Mouse (Mus musculus): ENCODE measurements at regions not wholly inside any gene's neighbourhood (a gene's known extent, or its start where the extent isn't known, plus 50 kb on each side); places are given as distances from the start of the nearest gene placed in this dataset.

GRCm38 (mm10) chr6:143530372-143531224, 363.6 kb downstream of the Etnk1 start:
- in situ Hi-C loops (cut with MboI; ENCODE audit: unreplicated experiment in 2 of 2): no loop called here

- in situ Hi-C loops (cut with MboI; ENCODE audit: unreplicated experiment in 2 of 2): no loop called here
Measured at GRCm38 (mm10) chr6:143531477-143531876, 364.5 kb downstream of the Etnk1 start.

- in situ Hi-C loops (cut with MboI; ENCODE audit: unreplicated experiment in 2 of 2): no loop called here
Measured at GRCm38 (mm10) chr6:143532380-143532779, 365.4 kb downstream of the Etnk1 start.

GRCm38 (mm10) chr6:143535265-143535664, 368.2 kb downstream of the Etnk1 start:
- in situ Hi-C loops (cut with MboI; ENCODE audit: unreplicated experiment in 2 of 2): no loop called here

- in situ Hi-C loops (cut with MboI; ENCODE audit: unreplicated experiment in 2 of 2): no loop called here
Measured at GRCm38 (mm10) chr6:143535726-143536125, 368.7 kb downstream of the Etnk1 start.

GRCm38 (mm10) chr6:143536525-143537293, 369.7 kb downstream of the Etnk1 start:
- in situ Hi-C loops (cut with MboI; ENCODE audit: unreplicated experiment in 2 of 2): no loop called here

GRCm38 (mm10) chr6:143547406-143547903, 380.4 kb downstream of the Etnk1 start:
- in situ Hi-C loops (cut with MboI; ENCODE audit: unreplicated experiment in 2 of 2): no loop called here

GRCm38 (mm10) chr6:143554946-143555345, 387.9 kb downstream of the Etnk1 start:
- in situ Hi-C loops (cut with MboI; ENCODE audit: unreplicated experiment in 2 of 2): no loop called here

GRCm38 (mm10) chr6:143558046-143558884, 391.2 kb downstream of the Etnk1 start:
- in situ Hi-C loops (cut with MboI; ENCODE audit: unreplicated experiment in 2 of 2): no loop called here

GRCm38 (mm10) chr6:143559316-143559715, 392.3 kb downstream of the Etnk1 start:
- in situ Hi-C loops (cut with MboI; ENCODE audit: unreplicated experiment in 2 of 2): no loop called here

- in situ Hi-C loops (cut with MboI; ENCODE audit: unreplicated experiment in 2 of 2): no loop called here
Measured at GRCm38 (mm10) chr6:143561316-143562088, 394.5 kb downstream of the Etnk1 start.

- in situ Hi-C loops (cut with MboI; ENCODE audit: unreplicated experiment in 2 of 2): no loop called here
Measured at GRCm38 (mm10) chr6:143571356-143572115, 404.5 kb downstream of the Etnk1 start.

- in situ Hi-C loops (cut with MboI; ENCODE audit: unreplicated experiment in 2 of 2): no loop called here
Measured at GRCm38 (mm10) chr6:143579223-143579622, 412.2 kb downstream of the Etnk1 start.

GRCm38 (mm10) chr6:143589666-143590065, 422.6 kb downstream of the Etnk1 start:
- in situ Hi-C loops (cut with MboI; ENCODE audit: unreplicated experiment in 2 of 2): no loop called here

- in situ Hi-C loops (cut with MboI; ENCODE audit: unreplicated experiment in 2 of 2): no loop called here
Measured at GRCm38 (mm10) chr6:143590231-143590630, 423.2 kb downstream of the Etnk1 start.

GRCm38 (mm10) chr6:143592490-143592889, 425.5 kb downstream of the Etnk1 start:
- in situ Hi-C loops (cut with MboI; ENCODE audit: unreplicated experiment in 2 of 2): no loop called here

- in situ Hi-C loops (cut with MboI; ENCODE audit: unreplicated experiment in 2 of 2): no loop called here
Measured at GRCm38 (mm10) chr6:143595486-143595885, 428.5 kb downstream of the Etnk1 start.

GRCm38 (mm10) chr6:143597414-143597813, 430.4 kb downstream of the Etnk1 start:
- in situ Hi-C loops (cut with MboI; ENCODE audit: unreplicated experiment in 2 of 2): no loop called here

GRCm38 (mm10) chr6:143598916-143599315, 431.9 kb downstream of the Etnk1 start:
- in situ Hi-C loops (cut with MboI; ENCODE audit: unreplicated experiment in 2 of 2): no loop called here
